Mouse (Mus musculus): ENCODE results near the gene Gm2035. TPM values are rescaled to one million over a fixed set of nuclear protein-coding genes. Genes with fewer than 3 reads are reported as not detected.
"Not testable (repeated sequence)": the region's sequence is repeated elsewhere in the genome, so short reads cannot be mapped to it uniquely, and the experiment has no call there.

Gene Gm2035
- not detected in 2 replicates for polyA plus RNA-seq (2016; fragmentation: Nextera tagmentation; extraction: Ambion mirVana)

- not testable (repeated sequence) for H3K4me3 ChIP-seq; H3K27me3 ChIP-seq; H3K4me2 ChIP-seq (replicated peaks); H3K9me3 ChIP-seq (replicated peaks); H3K36me3 ChIP-seq; H3K4me1 ChIP-seq; H3K27ac ChIP-seq; ATAC-seq (ENCODE audit: low FRiP score); H3K9ac ChIP-seq
- WGBS: 65% methylated on average over 2 of the region's 2 CpGs
Measured at GRCm38 (mm10) chr12:87919721-87920120, at the start of gene Gm2035. Gene Gm2035, minus strand, starts transcription at chr12:87919857.

- not testable (repeated sequence) for H3K27me3 ChIP-seq; H3K36me3 ChIP-seq; H3K4me1 ChIP-seq; H3K9ac ChIP-seq; H3K4me2 ChIP-seq (replicated peaks); H3K9me3 ChIP-seq (replicated peaks); H3K27ac ChIP-seq; H3K4me3 ChIP-seq; ATAC-seq (ENCODE audit: low FRiP score)
- WGBS: 82% methylated on average over 2 of the region's 2 CpGs
Measured at GRCm38 (mm10) chr12:87953780-87954179, 34.1 kb upstream of the Gm2035 start, which contains the start of gene Gm2042. Gene Gm2042, plus strand, starts transcription at chr12:87954080.

DNA sequence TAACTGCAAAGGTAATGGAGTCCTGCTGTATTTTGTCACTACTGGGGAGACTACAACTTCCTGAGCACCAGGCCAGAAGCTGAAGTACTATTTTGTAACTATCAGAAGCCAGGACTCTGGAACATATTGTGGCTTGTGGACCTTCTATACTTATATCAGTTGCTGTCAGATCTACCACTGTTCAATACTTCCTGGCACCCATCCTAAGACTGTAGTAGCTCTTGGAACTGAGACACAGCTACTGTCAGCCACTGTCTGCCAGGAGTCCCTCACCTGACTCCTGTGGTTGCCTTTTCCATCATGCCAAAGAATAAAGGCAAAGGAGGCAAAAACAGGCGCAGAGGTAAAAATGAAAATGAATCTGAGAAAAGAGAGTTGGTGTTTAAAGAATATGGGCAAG is 24.6 kb downstream of the Gm2035 start, which contains the start of gene Gm2022:
Gene Gm2022 (plus strand): TSS at position 301 of the 400 bp plus-strand sequence.
- H3K36me3 ChIP-seq; H3K4me2 ChIP-seq (replicated peaks); H3K4me3 ChIP-seq; H3K4me1 ChIP-seq; H3K9me3 ChIP-seq (replicated peaks); H3K9ac ChIP-seq; ATAC-seq (ENCODE audit: low FRiP score); H3K27ac ChIP-seq; H3K27me3 ChIP-seq: not testable (repeated sequence)
- WGBS: 91% methylated on average over 1 of the region's 1 CpGs

DNA sequence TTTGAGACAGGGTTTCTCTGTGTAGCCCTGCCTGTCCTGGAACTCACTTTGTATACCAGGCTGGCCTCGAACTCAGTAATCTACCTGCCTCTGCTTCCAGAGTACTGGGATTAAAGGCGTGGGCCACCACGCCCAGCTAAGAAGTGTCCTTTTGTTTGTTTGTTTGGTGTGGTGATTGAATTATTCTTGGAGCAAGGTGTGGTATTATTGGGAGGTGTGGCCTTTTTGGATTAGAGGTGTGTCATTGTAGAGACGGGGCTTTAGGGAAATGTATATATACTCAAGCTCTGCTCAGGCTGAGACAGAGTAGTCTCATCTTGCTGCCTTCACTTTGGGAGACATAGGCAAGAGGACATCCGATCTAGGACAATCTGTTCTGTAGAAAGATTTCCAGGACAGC is 45.9 kb downstream of the Gm2035 start, which contains the start of gene Gm2016:
Gene Gm2016 (plus strand): TSS at position 301 of the 400 bp plus-strand sequence.
- H3K4me1 ChIP-seq; H3K27ac ChIP-seq; H3K9me3 ChIP-seq (replicated peaks); H3K36me3 ChIP-seq; H3K4me3 ChIP-seq; ATAC-seq (ENCODE audit: low FRiP score); H3K4me2 ChIP-seq (replicated peaks); H3K9ac ChIP-seq; H3K27me3 ChIP-seq: not testable (repeated sequence)
- WGBS: 85% methylated on average over 5 of the region's 5 CpGs

Other genes starting within 250 kb of the Gm2035 start
- not detected in 2 replicates for gene Gm21319, start 144.1 kb downstream of the Gm2035 start, polyA plus RNA-seq (2016; fragmentation: Nextera tagmentation; extraction: Ambion mirVana)
- not detected in 2 replicates for gene Gm21936, start 124.3 kb downstream of the Gm2035 start, polyA plus RNA-seq (2016; fragmentation: Nextera tagmentation; extraction: Ambion mirVana)
- not detected in 2 replicates for gene BB287469, start 103.3 kb downstream of the Gm2035 start, polyA plus RNA-seq (2016; fragmentation: Nextera tagmentation; extraction: Ambion mirVana)
- gene Gm2001, start 77.5 kb downstream of the Gm2035 start, polyA plus RNA-seq (2016; fragmentation: Nextera tagmentation; extraction: Ambion mirVana): not detected in 2 replicates
- not detected in 2 replicates for gene Gm2016, start 45.8 kb downstream of the Gm2035 start, polyA plus RNA-seq (2016; fragmentation: Nextera tagmentation; extraction: Ambion mirVana)
- not detected in 2 replicates for gene Gm2022, start 24.5 kb downstream of the Gm2035 start, polyA plus RNA-seq (2016; fragmentation: Nextera tagmentation; extraction: Ambion mirVana)
- not detected in 2 replicates for gene Gm2042, start 34.2 kb upstream of the Gm2035 start, polyA plus RNA-seq (2016; fragmentation: Nextera tagmentation; extraction: Ambion mirVana)
- not detected in 2 replicates for gene Gm2075, start 92.0 kb upstream of the Gm2035 start, polyA plus RNA-seq (2016; fragmentation: Nextera tagmentation; extraction: Ambion mirVana)
- not detected in 2 replicates for gene Gm6803, start 98.9 kb upstream of the Gm2035 start, polyA plus RNA-seq (2016; fragmentation: Nextera tagmentation; extraction: Ambion mirVana)
- gene Gm2056, start 107.1 kb upstream of the Gm2035 start, polyA plus RNA-seq (2016; fragmentation: Nextera tagmentation; extraction: Ambion mirVana): not detected in 2 replicates
- not detected in 2 replicates for gene Gm16368, start 163.8 kb upstream of the Gm2035 start, polyA plus RNA-seq (2016; fragmentation: Nextera tagmentation; extraction: Ambion mirVana)